Mouse (Mus musculus) forebrain, embryonic 11.5 days (tissue): ENCODE results near the gene Cerkl. TPM values are rescaled to one million over a fixed set of nuclear protein-coding genes. Genes with fewer than 3 reads are reported as not detected.

Experiments
- ATAC-seq: fragments of 200-750 bp; cut with Nextera tagmentation; replicated peaks from 2 replicates; pipeline ENCODE4 v1.8.0; 2017; ENCODE audit warnings: moderate TSS enrichment; ENCODE audit not compliant: low FRiP score
- DNase-seq: peaks from one replicate; pipeline ENCODE4 v3.0.0-alpha.2; 2017; ENCODE audit warnings: low spot score
- H3K27ac ChIP-seq: fragments of 300-500 bp; sonication (generic); 2 replicates; pipeline ENCODE4 v1.5.1; 2014; ENCODE audit warnings: low read depth, low read length
- H3K27me3 ChIP-seq: fragments of 300-500 bp; sonication (generic); 2 replicates; pipeline ENCODE4 v1.6.1; 2014; ENCODE audit warnings: mild to moderate bottlenecking, low read length, mixed read lengths; ENCODE audit not compliant: control insufficient read depth, insufficient read depth
- H3K36me3 ChIP-seq: fragments of 300-500 bp; sonication (generic); 2 replicates; pipeline ENCODE4 v1.6.1; 2014; ENCODE audit warnings: mild to moderate bottlenecking, low read length, moderate library complexity, mixed read lengths; ENCODE audit not compliant: control insufficient read depth, insufficient read depth
- H3K4me1 ChIP-seq: fragments of 300-500 bp; sonication (generic); replicated peaks from 2 replicates; pipeline ENCODE4 v1.6.1; 2014; ENCODE audit warnings: low read length, mixed read lengths; ENCODE audit not compliant: control insufficient read depth, insufficient read depth
- H3K4me2 ChIP-seq: fragments of 300-500 bp; sonication (generic); 2 replicates; pipeline ENCODE4 v1.6.1; 2014; ENCODE audit warnings: low read depth, mild to moderate bottlenecking, low read length, moderate library complexity, mixed read lengths; ENCODE audit not compliant: severe bottlenecking
- H3K4me3 ChIP-seq: fragments of 300-500 bp; sonication (generic); 2 replicates; pipeline ENCODE4 v1.5.1; 2014; ENCODE audit warnings: low read depth, low read length
- H3K9ac ChIP-seq: fragments of 300-500 bp; sonication (generic); 2 replicates; pipeline ENCODE4 v1.6.1; 2014; ENCODE audit warnings: low read length
- H3K9me3 ChIP-seq: fragments of 300-500 bp; sonication (generic); 2 replicates; pipeline ENCODE4 v1.6.1; 2016; ENCODE audit warnings: low read length, mixed read lengths; ENCODE audit not compliant: control insufficient read depth
- WGBS: fragments of 180-500 bp; shearing (Covaris S2); extraction: QIAGEN DNeasy Blood & Tissue Kit; methylation state at CpG from one replicate; pipeline ENCODE4 v1.1.7; 2014; 5-methylcytosine and 5-hydroxymethylcytosine counted together
- polyA plus RNA-seq: library from polyadenylated mRNA; unstranded; fragments of >200 nt; fragmentation: Nextera tagmentation; extraction: Ambion mirVana; gene quantifications from 2 replicates; pipeline ENCODE4 v1.2.1, GENCODE M21; 2014

Cerkl gene
- polyA plus RNA-seq, 1 experiment from 2014 or later = 1.2 TPM

DNA sequence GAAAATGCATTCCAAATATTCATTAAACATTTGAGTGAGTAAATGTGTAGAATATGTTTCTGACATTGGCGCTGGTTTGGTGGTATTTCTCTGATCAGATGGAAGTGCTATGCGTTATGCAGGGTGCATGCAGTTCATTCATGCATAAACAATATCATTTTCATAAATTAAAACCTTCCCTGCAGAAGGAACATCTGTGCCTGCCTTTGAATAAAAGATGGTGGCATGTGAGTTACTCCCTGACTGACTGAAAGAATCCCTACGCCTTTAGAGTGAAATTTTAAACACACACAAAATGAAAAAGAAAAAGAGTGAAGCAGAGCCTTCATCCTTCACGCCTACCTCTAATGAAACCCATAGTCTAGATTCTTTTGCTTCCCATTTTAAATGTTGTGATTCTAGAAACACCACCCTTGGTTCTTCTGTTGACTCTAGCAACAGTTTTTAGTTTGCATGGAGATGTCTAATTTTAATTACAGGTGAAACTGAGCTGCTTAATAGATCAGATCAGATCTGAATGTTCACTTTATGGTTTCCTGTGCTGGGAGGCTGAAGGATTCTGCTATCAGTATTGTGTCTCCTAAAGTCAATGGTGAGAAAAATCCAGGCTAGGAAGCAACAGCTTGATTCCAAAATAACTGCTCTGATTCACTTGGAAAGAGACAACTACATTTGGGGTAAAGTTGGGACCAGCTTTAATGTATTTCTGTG, 5.7 kb downstream of the Cerkl start:
- no peaks in the 10 kb centered on the region for H3K36me3 ChIP-seq
- H3K27ac ChIP-seq = no peak overlapping the region
- 63% methylated on average over 4 of the region's 4 CpGs for WGBS
- no peak for DNase-seq
- no peak overlapping the region for H3K9ac ChIP-seq
- H3K9me3 ChIP-seq = no peaks in the 10 kb centered on the region
- H3K4me2 ChIP-seq = no peak overlapping the region
- peaks cover 24% of the 10 kb centered on the region for H3K27me3 ChIP-seq
- no peak overlapping the region for H3K4me3 ChIP-seq
- no peak for ATAC-seq
- H3K4me1 ChIP-seq = peaks cover 3% of the 10 kb centered on the region; the same call in 1 of the 2 replicates

DNA sequence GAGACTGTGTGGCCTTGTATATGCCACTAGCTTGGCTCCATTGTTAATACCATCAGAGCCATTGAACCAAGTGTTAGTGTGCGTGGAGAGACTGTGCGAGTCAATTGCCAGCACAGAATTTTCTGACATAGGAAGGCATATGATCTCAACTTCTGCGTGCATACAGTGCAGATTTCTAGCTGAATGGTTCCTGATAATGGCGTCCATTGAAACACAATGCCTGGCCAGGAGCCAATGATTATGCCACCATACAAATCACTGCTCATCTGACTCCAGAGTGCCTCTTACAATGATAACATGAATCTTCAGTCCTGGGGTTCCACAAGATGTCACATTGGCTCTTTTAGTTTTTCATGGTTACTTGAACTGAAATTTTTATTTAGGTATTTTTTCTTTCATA, 7.2 kb downstream of the Cerkl start:
- Histone ChIP-seq H3K36me3 (no peaks in the 10 kb centered on the region), H3K4me1 (peaks cover under 1% of the 10 kb centered on the region; the same call in 1 of the 2 replicates), H3K27ac (no peak overlapping the region), H3K9ac (no peak overlapping the region), H3K27me3 (peaks cover 10% of the 10 kb centered on the region), H3K9me3 (no peaks in the 10 kb centered on the region), H3K4me2 (no peak overlapping the region), H3K4me3 (no peak overlapping the region)
- WGBS = 61% methylated on average over 4 of the region's 4 CpGs
- no peak for DNase-seq
- ATAC-seq = no peak

GRCm38 (mm10) chr2:79447198-79447597, 9.4 kb downstream of the Cerkl start:
- Histone ChIP-seq H3K4me2 (no peak overlapping the region), H3K36me3 (no peaks in the 10 kb centered on the region), H3K9ac (no peak overlapping the region), H3K27me3 (no peaks in the 10 kb centered on the region; the same call in none of the 2 replicates), H3K4me3 (no peak overlapping the region), H3K9me3 (no peaks in the 10 kb centered on the region), H3K27ac (no peak overlapping the region), H3K4me1 (no peaks in the 10 kb centered on the region)
- no peak for DNase-seq
- ATAC-seq = no peak
- 82% methylated on average over 1 of the region's 1 CpGs for WGBS

- H3K27ac ChIP-seq = no peak overlapping the region
- H3K9ac ChIP-seq = no peak overlapping the region
- ATAC-seq (no peak), DNase-seq (no peak)
- H3K4me3 ChIP-seq = no peak overlapping the region
- H3K9me3 ChIP-seq = no peaks in the 10 kb centered on the region
- 90% methylated on average over 3 of the region's 3 CpGs for WGBS
- no peaks in the 10 kb centered on the region for H3K4me1 ChIP-seq
- no peaks in the 10 kb centered on the region for H3K27me3 ChIP-seq
- no peaks in the 10 kb centered on the region for H3K36me3 ChIP-seq
- H3K4me2 ChIP-seq = no peak overlapping the region
These were observed 12.5 kb downstream of the Cerkl start for GRCm38 (mm10) chr2:79443861-79444620.

- WGBS = 93% methylated on average over 2 of the region's 2 CpGs
- Histone ChIP-seq H3K9me3 (no peaks in the 10 kb centered on the region), H3K4me1 (no peaks in the 10 kb centered on the region), H3K9ac (no peak overlapping the region), H3K27me3 (no peaks in the 10 kb centered on the region), H3K27ac (no peak overlapping the region), H3K36me3 (no peaks in the 10 kb centered on the region), H3K4me2 (no peak overlapping the region), H3K4me3 (no peak overlapping the region)
- DNase-seq (no peak), ATAC-seq (no peak)
These were observed 13.2 kb downstream of the Cerkl start for GRCm38 (mm10) chr2:79443401-79443800.

GRCm38 (mm10) chr2:79442906-79443305, 13.7 kb downstream of the Cerkl start:
- H3K4me2 ChIP-seq = no peak overlapping the region
- 84% methylated on average over 6 of the region's 6 CpGs for WGBS
- no peak overlapping the region for H3K4me3 ChIP-seq
- no peaks in the 10 kb centered on the region for H3K4me1 ChIP-seq
- no peak for ATAC-seq
- H3K27ac ChIP-seq = no peak overlapping the region
- no peaks in the 10 kb centered on the region for H3K36me3 ChIP-seq
- DNase-seq = no peak
- no peaks in the 10 kb centered on the region for H3K9me3 ChIP-seq
- H3K27me3 ChIP-seq = no peaks in the 10 kb centered on the region
- no peak overlapping the region for H3K9ac ChIP-seq

DNA sequence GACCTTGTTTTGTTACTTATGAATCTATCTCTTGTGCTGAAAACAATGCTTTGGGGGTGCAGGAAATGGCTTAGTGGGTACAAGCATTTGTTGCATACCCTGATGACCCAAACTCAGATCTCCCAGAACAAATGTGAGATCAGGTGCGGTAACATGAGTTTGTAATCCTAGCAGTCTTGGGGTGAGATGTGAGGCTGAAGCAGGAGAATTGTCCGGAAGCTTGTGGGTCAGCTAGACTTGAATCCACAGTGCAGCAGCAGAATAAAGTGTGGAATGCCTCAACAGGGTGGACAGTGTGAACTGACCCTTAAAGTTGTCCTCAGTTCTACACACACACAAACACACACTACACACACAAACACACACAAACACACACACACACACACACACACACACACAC, 14.4 kb downstream of the Cerkl start:
- DNase-seq (no peak), ATAC-seq (no peak)
- Histone ChIP-seq H3K27ac (no peak overlapping the region), H3K4me2 (no peak overlapping the region), H3K36me3 (no peaks in the 10 kb centered on the region), H3K27me3 (no peaks in the 10 kb centered on the region), H3K9me3 (no peaks in the 10 kb centered on the region), H3K4me1 (no peaks in the 10 kb centered on the region), H3K4me3 (no peak overlapping the region), H3K9ac (no peak overlapping the region)
- 94% methylated on average over 2 of the region's 2 CpGs for WGBS

- ATAC-seq (no peak), DNase-seq (no peak)
- no peak overlapping the region for H3K9ac ChIP-seq
- H3K9me3 ChIP-seq = no peaks in the 10 kb centered on the region
- H3K4me3 ChIP-seq = no peak overlapping the region
- no peak overlapping the region for H3K27ac ChIP-seq
- H3K4me2 ChIP-seq = no peak overlapping the region
- H3K4me1 ChIP-seq = peaks cover 2% of the 10 kb centered on the region; the same call in 1 of the 2 replicates
- H3K27me3 ChIP-seq = peaks cover 2% of the 10 kb centered on the region; the same call in 1 of the 2 replicates
- no peaks in the 10 kb centered on the region for H3K36me3 ChIP-seq
These were observed 26.5 kb downstream of the Cerkl start for GRCm38 (mm10) chr2:79430061-79430460.
